Mouse (Mus musculus) cerebellum, adult 8-10 months (tissue): ENCODE measurements around the gene Cep135.

Experiments used
- DNase-seq: peaks from one replicate; pipeline ENCODE4 v3.0.0; 2022

Cep135 gene

GRCm38 (mm10) chr5:76588551-76589283 lies at the start of gene Cep135:
Gene Cep135 (plus strand): TSS chr5:76588698.
- DNase-seq, result peak; percentile 87

- DNase-seq, result no peak
These were observed 48.3 kb upstream of the Cep135 start for GRCm38 (mm10) chr5:76540181-76540580.

GRCm38 (mm10) chr5:76540842-76541241 lies 47.7 kb upstream of the Cep135 start:
- no peak for DNase-seq

- DNase-seq, result no peak
These were observed 45.3 kb upstream of the Cep135 start for GRCm38 (mm10) chr5:76543200-76543599.

DNA sequence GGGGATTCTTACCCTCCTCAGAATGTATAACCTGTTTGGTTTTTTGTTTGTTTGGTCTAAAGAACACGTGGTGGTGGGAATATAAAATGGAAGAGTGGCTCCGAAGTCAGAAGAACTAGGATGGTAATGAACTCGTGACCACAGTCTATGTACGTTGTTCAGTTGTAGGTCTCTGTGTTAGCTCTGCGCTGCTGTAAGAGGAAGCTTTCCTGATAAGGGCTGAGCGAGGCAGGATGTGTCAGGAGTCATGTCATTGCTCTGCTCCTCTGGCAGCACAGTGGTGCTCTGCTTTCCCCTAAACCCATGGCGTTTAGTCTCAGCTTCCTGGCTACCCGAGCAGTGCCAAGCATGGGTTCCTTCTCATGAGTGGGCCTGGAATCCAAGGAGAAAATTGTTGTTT lies 38.1 kb upstream of the Cep135 start:
- no peak for DNase-seq

- no peak for DNase-seq
These were observed 23.2 kb upstream of the Cep135 start for GRCm38 (mm10) chr5:76565321-76565720.

- no peak for DNase-seq
These were observed 14.2 kb upstream of the Cep135 start for GRCm38 (mm10) chr5:76574251-76574650.

DNA sequence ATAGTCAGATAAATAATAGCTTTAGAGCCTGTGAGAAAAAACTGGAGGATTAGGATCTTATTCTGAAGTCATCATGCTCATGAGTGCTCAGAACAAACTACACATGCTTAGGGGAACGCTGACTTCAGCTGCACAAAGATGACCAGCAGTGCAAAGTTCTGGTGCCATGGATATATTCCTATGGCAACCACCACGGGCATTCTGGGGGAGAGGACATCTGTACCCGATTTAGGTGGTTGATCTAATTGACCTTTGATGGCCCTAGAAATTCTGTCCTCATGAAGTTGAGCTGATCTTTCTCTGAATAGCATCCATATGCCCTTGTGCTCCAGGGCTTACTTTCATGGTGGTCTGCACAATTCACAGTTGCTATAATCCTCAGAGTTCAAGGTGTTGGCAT lies 11.5 kb upstream of the Cep135 start:
- no peak for DNase-seq

GRCm38 (mm10) chr5:76585378-76585777 lies 3.1 kb upstream of the Cep135 start:
- no peak for DNase-seq

- DNase-seq, result no peak
These were observed 813 bp downstream of the Cep135 start for GRCm38 (mm10) chr5:76589311-76589710.

DNA sequence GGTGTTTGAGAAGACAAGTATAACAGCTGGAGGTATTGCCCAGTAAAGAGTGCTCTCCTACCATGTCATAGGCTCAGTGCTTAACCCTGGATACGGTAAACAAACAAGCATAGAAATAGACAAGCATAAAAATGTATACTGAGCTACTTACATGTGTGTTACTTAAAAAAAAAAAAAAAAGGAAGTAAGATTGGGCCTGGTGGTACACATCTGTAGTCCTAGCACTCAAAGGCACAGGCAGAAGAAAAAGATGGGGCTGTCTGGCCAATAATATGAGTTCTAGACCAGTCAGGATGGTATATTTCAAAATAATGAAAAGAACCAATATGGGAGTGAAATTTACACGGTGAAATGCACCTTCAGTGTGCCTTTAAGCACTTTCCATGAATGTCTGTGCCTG lies 1.5 kb downstream of the Cep135 start:
- DNase-seq, result no peak

DNA sequence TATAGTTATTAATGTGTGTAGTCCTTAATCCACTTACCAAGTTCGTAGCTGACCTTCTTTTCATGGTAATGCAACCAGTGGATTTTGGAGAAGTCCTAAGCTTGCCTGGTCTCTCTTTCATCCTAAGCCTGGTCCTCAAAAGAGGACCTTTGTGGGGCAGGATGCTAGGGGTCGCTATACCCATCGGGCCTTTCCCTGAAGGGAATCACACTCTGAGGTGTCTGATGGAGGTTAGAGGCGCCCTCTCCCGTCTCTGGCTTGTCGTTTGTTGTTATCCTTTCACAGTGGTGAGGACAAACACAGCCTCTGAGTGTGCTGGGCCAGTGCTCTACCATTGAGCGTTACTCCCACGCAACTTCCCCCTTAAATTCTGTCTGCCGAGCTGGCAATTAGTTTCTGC lies 3.4 kb downstream of the Cep135 start:
- no peak for DNase-seq

DNA sequence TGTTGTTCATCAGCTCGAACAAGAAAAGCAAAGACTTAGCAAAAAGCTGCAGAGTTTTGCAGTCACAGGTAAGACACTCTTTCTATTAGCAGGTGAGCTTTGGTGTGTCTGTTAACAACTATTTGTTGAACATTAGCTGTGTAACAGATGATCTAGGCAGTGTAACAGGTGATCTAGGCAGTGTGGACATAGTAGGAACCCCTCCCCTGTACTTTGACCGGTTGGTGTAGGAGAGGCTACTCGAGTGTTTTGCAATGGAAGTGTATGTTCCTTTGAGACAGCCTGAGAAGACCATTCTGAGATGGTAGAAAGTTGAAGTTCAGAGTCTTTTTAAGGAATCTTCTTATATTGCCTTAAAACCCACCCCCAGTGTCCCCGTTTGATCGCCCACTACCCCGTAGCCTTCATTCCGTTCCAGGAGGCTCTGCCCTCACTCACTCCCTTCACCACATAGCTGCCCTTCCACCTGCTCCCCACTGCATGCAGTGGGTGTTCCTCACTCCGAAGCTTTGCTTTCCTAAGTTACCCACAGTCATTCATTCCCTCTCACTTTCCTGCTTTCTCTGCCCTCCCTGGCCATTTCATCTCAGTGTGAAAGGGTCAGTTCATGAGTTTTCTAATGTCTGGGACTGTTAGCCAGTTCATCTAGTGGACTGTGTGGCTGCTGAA lies 21.3 kb downstream of the Cep135 start:
- no peak for DNase-seq

DNA sequence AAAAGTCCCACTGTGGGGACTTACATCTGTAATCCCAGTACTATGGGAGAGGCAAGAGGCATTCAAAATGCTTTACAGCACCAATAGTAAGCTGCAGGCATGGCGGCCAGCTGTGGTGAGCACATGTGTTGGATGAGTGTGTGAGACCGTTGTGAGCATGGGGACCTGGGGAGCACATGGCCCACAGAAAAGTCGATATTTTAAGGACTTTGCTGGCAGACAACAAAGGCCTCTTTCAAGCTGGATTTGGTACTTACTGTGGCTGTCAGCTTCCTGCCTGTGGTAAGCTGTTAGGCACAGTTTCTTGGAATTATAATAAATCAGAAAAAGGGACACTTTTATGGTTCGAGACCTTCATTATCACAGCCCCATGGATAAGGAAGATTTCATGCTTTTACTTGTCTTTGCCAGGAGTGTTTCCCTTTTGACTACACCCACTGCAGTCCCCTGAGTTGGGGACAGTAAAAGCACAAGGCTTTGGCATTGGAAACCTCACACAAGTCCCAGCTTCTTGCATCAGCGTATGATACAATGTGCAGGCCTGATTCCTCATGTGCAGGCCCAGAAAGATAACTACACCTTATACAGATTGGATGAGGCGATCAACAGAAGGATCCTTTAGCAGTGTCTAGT lies 24.5 kb downstream of the Cep135 start:
- DNase-seq, result no peak

DNA sequence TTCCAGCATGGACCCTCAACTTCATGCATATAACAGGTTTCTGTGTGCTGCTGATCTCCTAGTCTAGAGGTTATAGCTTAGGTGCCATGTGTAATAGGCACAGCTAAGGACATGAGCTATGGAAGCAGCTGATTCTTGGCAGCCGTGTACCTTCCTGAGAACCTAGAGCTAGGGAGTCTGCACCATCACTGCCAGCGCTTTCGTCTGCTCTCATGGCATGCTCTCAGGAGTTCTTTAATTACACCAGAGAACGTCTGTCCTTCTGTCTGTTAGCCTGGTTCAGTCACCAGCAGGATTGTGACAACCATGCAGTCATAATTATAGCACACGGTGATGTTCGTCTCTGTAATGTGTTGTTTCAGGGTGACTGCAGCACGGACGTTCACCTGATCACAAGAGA lies 26.8 kb downstream of the Cep135 start:
- DNase-seq, result no peak

DNA sequence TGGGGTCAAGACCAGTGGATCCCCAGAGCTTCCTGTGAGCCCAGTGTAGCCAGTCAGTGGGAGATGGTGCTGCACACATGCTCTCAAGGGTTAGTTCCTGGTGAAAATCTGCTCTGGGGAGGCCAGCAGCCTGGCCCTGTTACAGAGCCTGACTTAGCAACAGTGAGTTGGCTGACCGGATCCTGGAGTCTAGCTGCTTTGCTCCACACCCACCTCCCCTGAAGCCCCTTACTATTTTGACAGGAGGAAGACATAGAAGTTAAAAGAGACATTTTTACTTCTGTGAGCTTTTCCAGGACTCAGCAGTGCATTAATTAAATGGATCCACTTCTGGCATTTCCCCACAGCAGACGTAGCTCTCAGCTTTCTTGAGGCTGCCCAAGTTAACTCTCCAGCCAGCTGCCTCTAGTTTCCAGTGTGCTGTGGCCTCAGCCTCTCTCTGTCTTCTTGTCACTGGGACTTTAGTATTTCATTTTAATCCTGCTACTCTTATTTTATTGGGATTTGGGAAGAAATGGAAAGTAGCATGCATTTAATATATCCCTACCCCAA lies 27.8 kb downstream of the Cep135 start:
- DNase-seq, result no peak

DNA sequence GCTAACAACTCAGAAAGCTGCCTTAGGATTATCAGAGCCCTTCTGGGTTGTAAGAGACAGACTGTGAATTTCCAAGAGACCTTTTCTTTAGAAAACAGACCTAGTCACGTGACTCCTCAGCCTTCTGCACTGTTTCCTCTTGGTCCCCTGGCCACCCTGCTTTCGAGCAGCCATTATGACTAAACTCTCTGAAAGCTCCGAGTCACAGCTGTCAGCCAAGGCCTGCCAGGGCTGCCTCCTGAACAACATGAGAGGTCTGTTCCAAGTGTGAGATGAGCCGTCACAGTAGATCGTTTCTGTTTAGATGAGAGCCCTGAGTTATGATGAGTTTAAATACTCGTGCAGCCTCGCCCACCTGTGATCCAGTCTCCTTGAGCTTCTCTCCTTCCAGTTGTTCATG lies 30.3 kb downstream of the Cep135 start:
- no peak for DNase-seq

- no peak for DNase-seq
These were observed 35.3 kb downstream of the Cep135 start for GRCm38 (mm10) chr5:76623759-76624158.

DNA sequence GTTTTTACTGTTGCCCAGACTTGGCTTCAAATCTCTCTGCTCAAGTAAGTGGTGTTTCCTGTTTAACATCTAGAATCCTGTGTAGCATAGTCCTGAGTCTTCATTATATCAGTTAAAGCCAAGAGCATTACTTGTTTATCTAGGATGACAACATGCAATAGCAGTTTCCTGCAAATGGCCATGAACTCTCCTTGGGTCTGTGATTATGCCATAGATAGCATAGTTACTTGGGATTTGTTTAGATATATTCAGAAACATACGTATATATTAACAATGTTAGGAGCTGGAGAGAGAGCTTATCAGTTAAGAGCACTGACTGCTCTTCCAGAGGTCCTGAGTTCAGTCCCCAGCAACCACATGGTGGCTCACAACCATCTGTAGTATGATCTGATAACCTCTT lies 39.3 kb downstream of the Cep135 start:
- DNase-seq, result no peak

DNA sequence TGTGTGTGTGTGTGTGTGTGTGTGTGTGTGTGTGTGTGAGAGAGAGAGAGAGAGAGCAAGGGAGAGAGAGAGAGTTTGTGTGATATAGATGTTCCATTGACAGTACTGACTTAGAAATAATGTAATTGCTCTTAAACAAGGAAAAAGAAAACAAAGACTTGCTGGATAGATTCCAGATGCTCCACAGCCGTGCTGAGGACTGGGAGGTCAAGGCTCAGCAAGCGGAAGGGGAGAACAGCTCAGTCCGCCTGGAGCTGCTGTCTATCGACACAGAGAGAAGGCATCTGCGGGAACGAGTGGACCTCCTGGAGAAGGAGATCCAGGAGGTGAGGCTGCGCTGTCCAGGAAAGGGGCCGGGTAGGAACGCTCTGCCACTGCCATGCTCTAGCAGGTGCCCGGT lies 45.5 kb downstream of the Cep135 start:
- no peak for DNase-seq

DNA sequence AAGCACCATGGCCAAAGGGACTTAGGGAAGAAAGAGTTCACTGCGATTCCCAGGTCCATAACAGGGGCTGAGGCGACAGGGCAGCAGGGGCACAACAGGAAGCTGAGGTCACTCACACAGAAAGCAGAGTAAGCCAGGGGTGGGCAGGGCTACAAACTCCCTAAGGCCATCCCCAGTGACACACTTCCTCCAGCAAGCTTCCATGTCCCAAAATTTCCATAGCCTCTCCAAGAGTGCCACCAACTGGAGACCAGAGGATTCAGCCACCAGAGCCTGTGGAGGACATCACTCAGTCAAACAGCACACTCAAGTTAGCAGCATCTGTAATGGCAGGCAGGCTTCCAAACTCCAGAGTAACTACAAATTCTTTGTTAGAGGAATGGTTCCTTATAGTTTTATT lies 47.1 kb downstream of the Cep135 start:
- no peak for DNase-seq

- DNase-seq, result no peak
These were observed 53.6 kb downstream of the Cep135 start for GRCm38 (mm10) chr5:76642076-76642475.

GRCm38 (mm10) chr5:76644234-76644633 lies 55.7 kb downstream of the Cep135 start:
- DNase-seq, result no peak
